Comparison of ENCODE assay signal across 16 mouse cellular contexts in the genomic region with DNA sequence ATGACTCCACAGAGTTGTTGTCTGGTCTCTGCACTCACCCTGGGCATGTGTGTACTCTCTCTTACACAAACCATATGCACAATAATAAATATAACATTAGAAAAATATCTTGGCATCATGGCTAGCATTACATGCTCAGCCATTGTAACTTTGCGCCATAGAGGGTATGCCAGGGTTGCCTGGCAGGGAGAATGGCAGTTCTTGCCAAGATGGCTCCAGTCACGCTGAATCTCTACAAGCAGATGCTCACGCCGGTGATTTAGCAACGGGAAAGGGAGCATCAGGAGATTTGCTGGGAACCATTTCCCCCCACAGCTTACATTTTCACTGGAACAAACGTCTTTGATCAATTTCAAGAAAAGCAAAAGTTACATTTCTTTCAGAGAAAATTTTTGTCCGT. TPM values are rescaled to one million over a fixed set of nuclear protein-coding genes. Genes with fewer than 3 reads are reported as not detected.
DNase-seq lines count a peak whose midpoint lies in the region.
"Had no signal": no experiment of that assay in that cellular context is flagged by ENCODE, and none has a peak within 500 bp of the region (broad histone marks: within the 10 kb centered on the region; RNA-seq: fewer than 3 reads in every experiment).

No protein-coding gene starts in this region.

- no peaks in the 10 kb centered on the region for H3K4me1 ChIP-seq in heart, embryonic 10.5 days
- H3K4me1 ChIP-seq: limb, embryonic 15.5 days; lung, embryonic 15.5 days; megakaryocyte, embryonic 14.5 days had no signal

- no peak overlapping the region for H3K27ac ChIP-seq in heart, embryonic 10.5 days
- H3K27ac ChIP-seq: gastrocnemius, adult 2 months; limb, embryonic 15.5 days; lung, embryonic 15.5 days had no signal

- DNase-seq in heart, adult 11 months = peak; percentile 21
- no peak for DNase-seq in heart, embryonic 10.5 days (ENCODE audit: low spot score)
- DNase-seq in right cerebral cortex, postnatal 10 days (ENCODE audit: low spot score in 2 of 2) = peak; percentile 43 to 49
- DNase-seq in right cerebral cortex, postnatal 36 days (ENCODE audit: low spot score in 2 of 2) = no peak
- peak; percentile 10 to 59 for DNase-seq in layer of hippocampus, adult 18-20 months (ENCODE audit: low spot score in 2 of 2)
- DNase-seq in right cerebral cortex, postnatal 4 days = peak; percentile 26
- no peak for DNase-seq in gastrocnemius, postnatal 25 days
- no peak for DNase-seq in adrenal gland, postnatal 14 days
- DNase-seq: adrenal gland, adult 8-10 months; gastrocnemius, adult 2 months; kidney, postnatal 36 days had no signal

- WGBS in heart, embryonic 10.5 days = 78% methylated on average over 7 of the region's 7 CpGs

- no peaks in the 10 kb centered on the region for H3K9me3 ChIP-seq in heart, embryonic 10.5 days
- H3K9me3 ChIP-seq: limb, embryonic 15.5 days; lung, embryonic 15.5 days; megakaryocyte, embryonic 14.5 days had no signal

- H3K4me3 ChIP-seq in heart, embryonic 10.5 days = no peak overlapping the region
- H3K4me3 ChIP-seq: gastrocnemius, adult 2 months; limb, embryonic 15.5 days; lung, embryonic 15.5 days; megakaryocyte, embryonic 14.5 days had no signal

- H3K27me3 ChIP-seq in heart, embryonic 10.5 days (ENCODE audit: insufficient read depth, poor library complexity, severe bottlenecking) = no peaks in the 10 kb centered on the region
- H3K27me3 ChIP-seq: limb, embryonic 15.5 days; lung, embryonic 15.5 days; megakaryocyte, embryonic 14.5 days; Patski had no signal

- no peaks in the 10 kb centered on the region for H3K36me3 ChIP-seq in heart, embryonic 10.5 days
- H3K36me3 ChIP-seq: limb, embryonic 15.5 days; lung, embryonic 15.5 days had no signal

RNA-seq across cellular contexts. Expression of a gene that starts 46.5 kb away (rescaled TPM):
- polyA plus RNA-seq in heart, embryonic 10.5 days (2016; fragmentation: Nextera tagmentation; extraction: Ambion mirVana) = not detected in 2 replicates
- total RNA-seq in layer of hippocampus, adult 18-20 months (2021) = not detected
- total RNA-seq in gastrocnemius, postnatal 25 days (2021) = under 1 TPM; 0.13 to 0.16 TPM
- total RNA-seq in adrenal gland, postnatal 14 days (2021) = 0.30 and 1.3 TPM in 2 replicates
- polyA plus RNA-seq: heart, embryonic 14.5 days; limb, embryonic 15.5 days; lung, embryonic 15.5 days; Patski had no signal

Comparison
In these comparisons a context has a peak if more than half of its experiments do, and no peak if none do; other contexts are left out.
1. DNase-seq: peak in heart, adult 11 months (single experiment), right cerebral cortex, postnatal 10 days (2 of 2), layer of hippocampus, adult 18-20 months (2 of 2) and right cerebral cortex, postnatal 4 days (single experiment); none in heart, embryonic 10.5 days (single experiment), right cerebral cortex, postnatal 36 days (0 of 2), gastrocnemius, postnatal 25 days (single experiment) and adrenal gland, postnatal 14 days (single experiment).